Mouse (Mus musculus) layer of hippocampus, adult 9-10 months (tissue): ENCODE results near the gene Eci2.
"Not testable (repeated sequence)": the region's sequence is repeated elsewhere in the genome, so short reads cannot be mapped to it uniquely, and the experiment has no call there.

Experiments used
- DNase-seq: peaks from one replicate; pipeline ENCODE4 v3.0.0; 2022; ENCODE audit warnings: low spot score

Eci2 gene

DNA sequence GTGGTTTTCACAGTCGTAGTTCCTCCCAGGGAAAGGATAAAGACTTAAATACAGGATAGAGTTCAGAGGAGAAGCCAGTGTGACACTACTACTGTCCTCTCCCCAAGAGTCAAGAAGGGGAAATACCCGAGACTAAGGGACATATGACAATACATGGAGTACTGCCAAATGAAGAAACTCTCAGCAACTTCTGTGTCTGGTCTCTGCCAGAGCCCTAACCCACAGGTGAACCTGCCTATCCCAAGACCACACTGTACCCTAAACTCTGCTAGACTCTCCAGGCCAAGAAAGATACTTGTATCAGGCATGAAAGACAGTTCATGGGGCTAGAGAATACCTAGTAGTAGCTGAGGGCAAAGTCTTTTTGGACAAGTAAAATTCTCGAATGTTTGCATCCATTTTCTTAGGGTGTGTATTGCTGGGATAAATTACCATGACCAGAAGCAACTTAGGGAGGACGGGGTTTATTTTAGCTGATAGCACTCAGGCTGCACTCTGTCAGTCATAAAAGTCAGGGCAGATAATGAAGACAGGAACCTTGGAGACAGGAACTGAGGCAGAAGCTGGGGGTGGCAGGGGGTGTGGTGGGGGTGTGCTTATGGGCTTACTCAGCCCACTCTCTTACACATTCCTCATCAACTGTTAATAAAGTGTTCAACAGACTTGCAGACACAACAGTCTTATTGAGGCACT, 35.2 kb downstream of the Eci2 start:
- no peak for DNase-seq

DNA sequence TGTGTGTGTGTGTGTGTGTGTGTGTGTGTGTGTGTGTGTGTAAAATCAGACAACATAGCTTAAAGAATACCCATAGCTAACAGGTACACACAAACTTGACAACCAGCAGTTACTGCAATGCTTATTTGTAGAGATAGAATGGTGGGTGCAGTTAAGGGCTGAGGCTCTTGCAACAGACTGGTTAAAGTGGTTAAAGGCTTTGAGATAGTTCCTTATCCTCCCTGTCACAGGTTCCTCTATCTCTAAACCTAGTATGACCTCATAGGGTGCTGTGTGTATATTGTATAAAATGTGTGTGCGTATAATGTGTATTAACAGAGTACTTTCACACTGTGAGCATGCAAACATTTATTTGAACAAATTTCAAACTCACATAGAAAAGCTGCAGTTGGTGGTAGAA, 43.4 kb downstream of the Eci2 start:
- not testable (repeated sequence) for DNase-seq

DNA sequence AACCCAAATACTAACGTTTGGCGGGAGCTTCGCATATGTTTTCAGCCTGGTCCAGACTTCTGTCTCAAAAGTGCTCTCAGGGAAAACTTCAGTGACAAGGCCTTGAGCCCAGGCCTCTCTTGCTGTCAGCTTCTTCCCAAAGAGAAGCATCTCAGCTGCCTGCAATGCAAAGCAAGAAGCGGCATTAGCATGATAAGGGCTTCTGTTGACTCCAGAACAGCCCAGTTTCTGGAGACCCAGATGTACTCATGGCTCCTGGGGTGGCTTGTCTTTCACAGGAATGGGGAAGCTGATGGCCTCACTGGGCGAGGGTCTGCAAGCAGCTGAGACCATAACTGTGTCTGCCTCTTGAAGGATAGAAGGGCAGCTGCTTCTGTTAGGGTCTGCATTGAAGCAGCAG, 48.3 kb downstream of the Eci2 start:
- DNase-seq = not testable (repeated sequence)

DNA sequence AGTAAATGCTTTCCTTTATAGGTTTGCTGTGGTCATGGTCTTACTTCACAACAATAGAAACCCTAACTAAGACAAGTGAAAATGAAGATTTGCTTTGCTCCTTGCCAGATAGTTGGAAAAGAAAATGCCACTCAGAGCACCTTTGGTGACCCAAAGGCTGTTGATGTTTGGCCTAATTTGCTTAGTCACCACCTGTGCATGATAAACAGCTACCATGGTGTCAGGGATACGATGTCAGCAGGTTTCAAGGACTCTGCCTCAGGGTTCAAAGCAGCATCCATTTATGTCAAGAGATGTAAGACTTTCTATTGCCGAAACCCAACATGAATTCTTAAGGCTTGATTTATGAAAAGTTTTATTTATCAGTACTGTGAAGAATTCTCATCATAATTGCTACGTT, 49.5 kb downstream of the Eci2 start:
- no peak for DNase-seq

DNA sequence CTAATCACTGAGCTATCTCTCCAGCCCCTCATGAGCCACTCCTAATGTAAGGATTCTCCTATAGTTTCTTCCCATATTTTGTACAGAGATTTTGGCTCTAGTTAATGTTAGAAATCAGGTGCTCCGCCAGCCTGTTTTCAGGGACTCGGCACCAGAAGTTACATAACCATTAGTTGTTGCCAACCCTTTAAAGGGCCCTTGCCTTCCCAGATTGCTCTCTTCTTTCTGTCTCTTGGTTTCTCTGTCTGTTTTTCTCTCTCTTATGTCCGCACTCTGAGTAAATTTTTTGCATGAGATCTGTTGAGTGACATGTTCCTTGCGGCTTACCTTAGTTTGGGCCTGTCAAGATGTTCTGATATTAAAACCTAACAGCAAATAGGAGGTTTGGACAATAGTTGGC, 50.8 kb downstream of the Eci2 start:
- no peak for DNase-seq

GRCm38 (mm10) chr13:34973770-34974169, 53.1 kb downstream of the Eci2 start:
- no peak for DNase-seq

DNA sequence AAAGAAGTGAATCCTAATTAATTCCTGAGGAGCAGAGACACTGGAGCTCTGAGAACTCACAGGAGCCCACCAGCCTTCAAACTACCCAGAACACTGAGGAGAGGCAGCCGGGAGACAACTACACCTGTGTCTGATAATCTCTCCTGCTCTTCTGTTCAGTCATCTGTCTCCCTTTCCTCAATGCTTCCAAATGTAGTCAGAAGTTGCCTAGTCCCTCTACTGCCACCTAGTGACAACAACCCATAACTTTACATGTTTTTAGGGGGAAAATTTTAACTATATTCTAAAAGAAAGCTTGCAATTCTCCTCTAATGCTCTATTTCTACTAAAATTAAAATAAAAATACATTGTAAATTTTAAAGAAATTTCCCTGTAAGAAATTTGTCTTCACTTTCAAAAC, 53.7 kb downstream of the Eci2 start:
- no peak for DNase-seq

DNA sequence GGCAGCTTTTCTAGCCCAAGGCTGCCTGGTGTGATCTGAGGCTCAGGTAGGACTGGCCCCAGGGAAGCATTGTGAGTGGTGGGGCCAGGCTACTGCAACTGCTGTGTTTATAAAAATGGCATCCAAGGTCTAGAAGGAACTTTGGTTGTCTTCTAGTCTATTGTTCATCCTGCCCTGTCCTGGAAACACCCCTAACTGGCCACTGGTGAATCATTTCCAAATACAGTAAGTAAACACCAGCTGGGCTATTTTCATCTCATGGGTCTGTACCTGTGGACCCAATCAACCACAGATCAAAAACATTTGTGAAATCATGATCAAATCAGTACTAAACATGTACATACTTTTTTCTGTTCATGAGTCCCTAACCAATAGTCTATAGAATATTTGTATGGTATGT, 54.4 kb downstream of the Eci2 start:
- not testable (repeated sequence) for DNase-seq

GRCm38 (mm10) chr13:34965647-34966046, 61.2 kb downstream of the Eci2 start:
- not testable (repeated sequence) for DNase-seq

GRCm38 (mm10) chr13:34964866-34965265, 62.0 kb downstream of the Eci2 start:
- no peak for DNase-seq

DNA sequence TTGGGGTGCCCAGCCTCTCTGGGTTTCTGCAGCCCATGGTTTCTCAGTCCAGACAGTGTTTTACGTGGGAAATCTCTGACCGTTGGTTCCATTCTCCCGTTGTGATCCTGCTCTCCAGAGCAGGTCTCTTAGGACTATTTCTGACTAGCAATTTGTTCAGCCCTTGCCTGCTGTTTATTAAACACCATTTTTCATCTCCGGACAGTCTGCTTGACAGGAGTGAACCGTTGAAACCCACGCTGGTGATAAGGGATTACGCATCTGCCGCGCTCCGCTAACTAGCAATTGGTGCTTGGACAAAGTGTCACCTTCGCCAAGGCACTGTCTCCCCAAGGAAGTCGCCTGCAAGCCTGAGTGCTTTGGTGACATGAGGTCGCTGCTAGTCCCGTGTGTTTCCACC, 62.5 kb downstream of the Eci2 start:
- DNase-seq = no peak

- DNase-seq = no peak
These were observed 63.1 kb downstream of the Eci2 start, which contains the start of gene Eci3 for GRCm38 (mm10) chr13:34963511-34964397. Gene Eci3 (minus strand): TSS chr13:34963810.

GRCm38 (mm10) chr13:34960996-34961770, 65.7 kb downstream of the Eci2 start:
- DNase-seq = no peak

DNA sequence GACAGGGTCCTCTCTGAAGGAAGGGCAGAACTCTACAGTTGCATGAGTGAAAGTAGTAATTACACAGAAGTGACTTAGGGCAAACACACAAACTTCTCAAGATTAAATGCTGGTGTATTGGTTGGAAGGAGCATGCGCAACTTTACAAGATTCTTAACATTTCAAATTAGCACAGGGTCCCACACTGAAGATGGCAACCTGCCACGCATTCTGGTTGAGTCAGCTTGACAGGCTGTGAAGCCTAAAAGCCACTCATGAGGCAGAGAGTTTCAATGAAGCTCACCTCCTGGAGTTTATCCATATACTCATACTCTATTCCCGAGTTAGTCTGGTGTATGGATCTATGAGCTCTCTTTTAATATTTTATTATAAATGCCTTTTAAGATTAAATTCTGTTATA, 68.7 kb downstream of the Eci2 start:
- not testable (repeated sequence) for DNase-seq

GRCm38 (mm10) chr13:34956901-34957300, 70.0 kb downstream of the Eci2 start:
- no peak for DNase-seq

DNA sequence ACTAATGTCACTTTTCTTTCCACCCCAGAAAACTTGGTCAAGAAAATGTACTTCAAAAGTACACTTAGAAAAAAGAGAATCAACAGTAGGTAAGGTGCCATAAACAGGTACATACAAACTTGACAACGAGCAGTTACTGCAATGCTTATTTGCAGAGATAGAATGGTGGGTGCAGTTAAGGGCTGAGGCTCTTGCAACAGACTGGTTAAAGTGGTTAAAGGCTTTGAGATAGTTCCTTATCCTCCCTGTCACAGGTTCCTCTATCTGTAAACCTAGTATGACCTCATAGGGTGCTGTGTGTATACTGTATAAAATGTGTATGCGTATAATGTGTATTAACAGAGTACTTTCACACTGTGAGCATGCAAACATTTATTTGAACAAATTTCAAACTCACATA, 75.5 kb downstream of the Eci2 start:
- DNase-seq = not testable (repeated sequence)

DNA sequence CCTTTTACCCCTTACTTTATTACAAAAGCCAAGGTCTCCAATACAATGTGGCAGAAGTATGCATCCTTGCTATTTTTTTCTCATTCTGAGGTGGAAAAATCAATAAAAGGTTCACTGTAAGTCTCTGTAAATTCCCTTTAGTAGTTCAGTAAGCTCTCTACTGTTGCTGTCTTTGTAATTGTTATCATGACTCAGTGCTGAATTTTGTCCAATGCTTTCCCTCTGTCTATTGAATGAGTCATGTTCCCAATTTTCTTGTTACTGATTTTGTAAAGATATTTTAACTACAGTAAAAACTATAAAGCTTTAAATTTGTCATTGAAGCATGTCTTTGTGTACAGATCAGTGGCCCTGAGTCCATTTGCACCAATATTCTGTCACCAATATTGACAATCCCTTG, 84.5 kb downstream of the Eci2 start:
- no peak for DNase-seq

GRCm38 (mm10) chr13:34934931-34935644, 91.8 kb downstream of the Eci2 start:
- no peak for DNase-seq
